Mouse (Mus musculus) bone marrow macrophage, adult 2 months (primary cell): Measurements from ENCODE around the gene Zmynd10.

Source experiments
- CTCF ChIP-seq: IDR thresholded peaks from 2 replicates; pipeline ENCODE4 v1.5.1; 2012; ENCODE audit warnings: low read depth, mild to moderate bottlenecking, low read length, moderate library complexity
- POLR2A ChIP-seq: IDR thresholded peaks from 2 replicates; pipeline ENCODE4 v1.6.1; 2012; ENCODE audit warnings: mild to moderate bottlenecking, low read depth, low read length, borderline replicate concordance

DNA sequence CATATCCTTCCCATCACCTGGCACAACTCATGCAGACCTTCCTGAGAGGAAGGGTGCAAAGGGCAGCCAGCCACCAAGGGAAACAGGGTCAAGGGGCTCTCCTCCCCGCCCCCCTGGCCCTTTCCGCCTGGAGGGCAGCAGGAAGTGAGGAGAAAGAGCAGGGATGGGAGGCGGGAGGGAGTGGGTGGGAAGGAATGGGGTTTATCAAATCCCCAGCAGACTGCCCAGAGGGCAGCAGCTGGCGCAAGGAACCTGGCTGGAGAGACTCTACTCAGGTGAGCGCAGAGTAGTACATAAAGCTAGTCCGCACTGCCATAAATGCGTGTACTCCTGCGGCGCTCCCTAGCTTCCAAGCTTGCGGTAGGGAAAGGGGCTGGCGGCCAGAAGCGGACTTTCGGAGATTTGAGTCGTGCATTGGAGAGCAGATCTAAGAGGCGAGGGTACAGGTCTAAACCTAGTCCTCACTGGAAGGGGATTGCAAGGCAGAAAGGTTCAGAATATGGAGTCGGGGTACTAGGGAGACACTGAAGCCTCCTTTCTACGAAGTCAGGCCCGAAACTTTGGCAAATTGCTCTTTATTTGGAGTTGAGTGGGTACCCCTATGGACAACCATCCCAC, 20.7 kb downstream of the Zmynd10 start, which contains the start of gene Hyal2:
- TF ChIP-seq CTCF = no peak
- no peak for TF ChIP-seq POLR2A
